Mouse (Mus musculus): ENCODE data around the gene Nxnl1.

DNA sequence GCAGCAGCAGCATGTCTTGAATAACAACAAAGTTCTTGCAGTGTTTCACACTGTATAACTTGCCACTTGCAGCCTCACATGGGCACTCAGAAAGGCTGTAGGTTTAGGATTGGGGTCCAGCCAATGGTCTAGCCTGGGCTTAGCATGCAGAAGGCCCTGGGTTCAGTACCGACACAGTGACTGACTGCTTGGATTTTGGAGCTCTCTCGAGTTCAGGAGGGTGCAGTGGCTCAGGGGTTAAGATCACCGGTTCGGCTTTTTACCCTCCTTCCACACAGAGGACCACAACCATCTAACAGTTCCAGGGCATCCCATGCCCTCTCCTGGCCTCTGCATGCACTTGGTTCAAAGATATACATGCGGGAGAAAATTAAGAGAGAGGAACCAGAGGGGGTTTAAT, 24.6 kb upstream of the Nxnl1 start:
- TF ChIP-seq MYOD1 (IDR thresholded peaks at IDR 0.05; ENCODE audit: control insufficient read depth, insufficient read length, low read depth) = no peak
- TF ChIP-seq CTCF (IDR thresholded peaks at IDR 0.05; ENCODE audit: control insufficient read depth, insufficient read depth, insufficient read length) = no peak
- TF ChIP-seq MAX (IDR thresholded peaks at IDR 0.05) = no peak
- TF ChIP-seq USF1 (IDR thresholded peaks at IDR 0.05; ENCODE audit: low read depth) = no peak

All from C2C12 (cell line).